Comparison of ENCODE assay signal across 16 mouse cellular contexts in genomic region chr12:77084343-77084742, GRCm38 (mm10).
"Had no signal": no experiment of that assay in that cellular context is flagged by ENCODE, and none has a peak within 500 bp of the region (broad histone marks: within the 10 kb centered on the region; RNA-seq: fewer than 3 reads in every experiment).

No protein-coding gene starts in this region.

- H3K9ac ChIP-seq: lung, embryonic 14.5 days; midbrain, embryonic 12.5 days; neural tube, embryonic 13.5 days; neural tube, embryonic 15.5 days had no signal

- ATAC-seq: midbrain, embryonic 16.5 days had no signal

- H3K27me3 ChIP-seq: midbrain, embryonic 12.5 days; neural tube, embryonic 13.5 days; neural tube, embryonic 15.5 days had no signal

- H3K4me3 ChIP-seq: midbrain, embryonic 10.5 days; midbrain, embryonic 12.5 days; myocyte; neural tube, embryonic 13.5 days; neural tube, embryonic 15.5 days had no signal

- H3K4me2 ChIP-seq: lung, embryonic 14.5 days; midbrain, embryonic 12.5 days; neural tube, embryonic 13.5 days; neural tube, embryonic 15.5 days had no signal

- H3K36me3 ChIP-seq: midbrain, embryonic 10.5 days; midbrain, embryonic 12.5 days; neural tube, embryonic 13.5 days; neural tube, embryonic 15.5 days had no signal

- DNase-seq: lung, adult 18-20 months; lung, embryonic 14.5 days; lung, postnatal 10 days; lung, postnatal 4 days; midbrain, embryonic 14.5 days; right cerebral cortex, postnatal 14 days; spleen, adult 18-20 months; thymus, adult 18-20 months; thymus, postnatal 14 days; thymus, postnatal 36 days had no signal

- H3K27ac ChIP-seq: midbrain, embryonic 10.5 days; midbrain, embryonic 12.5 days; neural tube, embryonic 13.5 days; neural tube, embryonic 15.5 days had no signal

- H3K9me3 ChIP-seq: midbrain, embryonic 10.5 days; midbrain, embryonic 12.5 days; neural tube, embryonic 13.5 days; neural tube, embryonic 15.5 days had no signal

- H3K4me1 ChIP-seq: midbrain, embryonic 10.5 days; midbrain, embryonic 12.5 days; neural tube, embryonic 13.5 days; neural tube, embryonic 15.5 days had no signal
